Mouse (Mus musculus) T-cell, adult 2 months (primary cell): ENCODE data around the gene Dleu7.

ENCODE experiments used
- DNase-seq: peaks from one replicate; pipeline ENCODE4 v3.0.0; 2022; ENCODE audit warnings: low spot score

Gene Dleu7

DNA sequence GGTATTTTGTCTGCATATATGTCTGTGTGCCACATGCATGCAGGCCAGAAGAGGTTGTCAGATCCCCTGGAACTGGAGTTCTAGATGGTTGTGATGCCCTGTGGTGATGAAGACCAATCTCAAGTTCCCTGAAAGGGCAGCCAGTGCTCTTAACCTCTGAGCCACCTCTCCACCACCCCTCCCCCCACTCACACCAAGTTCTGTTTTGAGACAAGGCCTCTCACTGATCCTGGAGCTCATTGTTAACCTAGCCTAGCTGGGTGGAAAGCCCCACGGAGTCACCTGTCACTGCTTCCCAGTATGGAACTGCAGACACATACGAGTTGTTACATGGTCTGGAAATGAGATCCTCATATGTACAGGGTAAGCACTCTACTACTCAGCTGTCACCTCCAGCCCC is 9.9 kb downstream of the Dleu7 start:
- no peak for DNase-seq

DNA sequence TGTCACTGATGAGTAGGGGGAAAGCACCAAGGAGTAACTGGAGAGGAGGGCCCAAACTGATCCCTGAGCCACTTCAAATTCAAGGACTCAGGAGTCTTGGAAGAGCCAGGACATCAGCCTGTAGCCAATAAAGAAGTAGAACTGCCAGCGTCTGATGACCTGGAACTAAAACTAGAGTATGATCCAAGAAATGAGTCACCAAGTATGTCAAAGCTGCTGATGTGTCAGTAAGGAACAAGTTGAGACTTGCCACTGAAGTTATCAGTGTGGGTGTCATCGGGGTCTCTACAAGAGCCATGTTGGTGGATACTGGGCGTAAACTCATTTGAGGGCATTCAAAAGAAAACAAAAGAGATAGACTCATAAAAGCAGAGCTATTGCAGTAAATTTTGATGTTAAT is 19.2 kb downstream of the Dleu7 start:
- DNase-seq: no peak

DNA sequence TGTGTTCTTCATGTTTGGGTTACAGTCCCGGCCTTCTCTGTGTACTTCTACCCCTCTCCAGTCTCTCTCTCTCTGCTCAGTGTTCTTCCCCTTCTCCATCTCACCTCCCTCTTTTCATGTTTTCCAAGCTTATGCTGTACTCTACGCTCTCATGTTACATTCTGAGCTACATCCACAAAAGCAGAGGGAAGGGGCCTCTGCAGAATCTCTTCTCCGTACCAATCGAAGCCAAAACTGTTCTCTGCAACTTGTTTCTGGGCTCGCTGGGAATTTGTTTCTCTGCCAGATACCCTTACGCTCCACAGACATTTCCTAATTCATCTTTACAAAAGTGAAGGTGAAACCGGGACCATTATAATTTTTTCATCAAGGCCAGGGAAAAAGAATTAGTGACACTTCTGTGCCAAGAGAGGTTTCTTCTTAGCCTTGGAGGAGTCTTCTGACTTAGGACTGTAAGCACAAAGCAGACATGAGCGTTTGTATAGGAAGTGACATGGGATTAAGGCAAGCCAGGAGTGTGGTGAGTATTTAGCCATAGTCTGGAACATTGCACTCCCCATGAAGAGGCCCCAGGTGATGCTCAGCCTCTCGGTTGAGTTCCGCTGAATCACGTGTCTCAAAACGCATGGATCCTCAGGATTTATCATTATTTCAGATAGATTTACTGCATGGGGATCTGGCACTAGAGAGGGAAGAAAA is 22.0 kb downstream of the Dleu7 start:
- DNase-seq: no peak

DNA sequence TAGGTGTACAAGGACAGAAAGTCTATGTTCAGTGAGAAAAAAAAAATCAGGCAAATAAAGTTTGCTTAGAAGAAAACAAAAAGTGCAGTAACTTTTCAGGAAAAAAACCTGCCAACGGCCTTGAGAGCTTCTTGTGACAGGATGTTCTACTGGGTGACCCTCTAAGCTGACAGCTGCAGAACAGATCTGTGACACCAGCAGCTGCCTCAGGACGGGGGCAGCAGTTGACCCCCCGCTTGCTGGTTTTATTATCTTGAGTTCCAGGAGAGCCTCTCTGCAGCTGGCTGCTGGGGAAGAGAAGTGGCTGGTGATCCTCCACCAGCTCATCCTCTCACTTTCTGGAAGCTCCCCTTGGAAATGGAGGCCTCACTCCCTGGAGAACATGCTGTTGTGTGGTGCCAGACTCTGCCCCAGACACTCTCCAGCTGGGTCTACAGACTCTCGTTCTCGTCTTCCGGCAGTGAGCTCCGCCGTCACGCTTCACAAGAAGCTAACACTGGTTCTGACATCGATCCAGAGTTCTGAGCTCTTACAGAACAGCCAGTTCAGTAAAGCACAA is 33.8 kb downstream of the Dleu7 start:
- no peak for DNase-seq

DNA sequence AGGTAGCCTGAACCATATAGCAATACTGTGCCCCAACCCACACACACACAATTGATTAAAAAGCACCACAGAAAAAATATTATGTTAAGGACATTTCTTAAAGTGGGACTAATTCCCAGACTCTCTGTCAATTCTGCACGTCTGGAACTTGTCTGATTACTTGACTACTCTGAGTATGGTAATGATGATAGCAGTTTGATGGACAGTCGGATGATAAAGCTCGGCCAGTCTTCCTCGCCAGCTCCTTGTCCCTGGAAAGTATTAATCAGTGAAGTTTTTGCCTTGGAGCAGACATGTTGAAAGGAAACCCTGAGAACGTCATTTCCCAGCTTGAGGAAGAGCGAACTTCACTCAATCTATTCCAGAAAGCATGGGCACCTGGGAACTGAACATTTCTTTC is 34.7 kb downstream of the Dleu7 start:
- DNase-seq: no peak

DNA sequence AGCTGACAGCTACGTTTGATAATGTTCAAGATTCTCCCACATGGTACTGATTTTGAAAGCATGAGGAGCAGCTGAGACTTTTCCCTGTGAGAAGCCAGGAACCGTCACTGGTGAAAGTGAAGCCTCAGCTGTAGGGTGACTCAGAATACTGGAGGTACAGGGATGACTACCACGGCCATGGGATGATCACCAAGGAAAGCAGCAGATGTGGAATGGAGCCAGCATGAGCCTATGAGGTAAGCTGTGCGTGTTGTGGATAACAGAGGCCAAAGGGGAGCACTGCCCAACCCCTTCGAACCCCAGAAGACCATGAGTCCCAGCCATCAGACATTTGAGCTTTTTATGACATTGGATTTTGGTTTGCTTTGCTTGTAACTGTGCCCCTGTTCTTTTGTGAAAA is 36.8 kb downstream of the Dleu7 start:
- no peak for DNase-seq

DNA sequence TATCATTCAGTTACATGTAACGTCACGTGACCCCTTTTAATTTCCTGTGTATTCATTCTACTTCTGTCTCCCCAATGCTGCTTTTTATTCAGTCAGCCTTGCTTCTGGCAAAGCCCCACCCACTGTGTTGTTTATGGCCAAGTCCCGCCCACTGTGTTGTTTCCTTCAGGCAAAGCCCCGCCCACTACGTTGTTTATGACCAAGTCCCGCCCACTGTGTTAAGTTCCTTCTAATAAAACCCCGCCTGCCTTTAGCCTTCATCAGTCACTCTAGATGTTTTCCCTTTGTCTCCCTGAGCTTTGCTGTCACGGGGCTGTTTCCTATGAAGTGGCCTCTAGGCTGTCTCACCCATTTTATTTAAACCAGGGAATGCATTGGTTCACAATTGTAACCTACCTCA is 38.5 kb downstream of the Dleu7 start:
- no peak for DNase-seq

DNA sequence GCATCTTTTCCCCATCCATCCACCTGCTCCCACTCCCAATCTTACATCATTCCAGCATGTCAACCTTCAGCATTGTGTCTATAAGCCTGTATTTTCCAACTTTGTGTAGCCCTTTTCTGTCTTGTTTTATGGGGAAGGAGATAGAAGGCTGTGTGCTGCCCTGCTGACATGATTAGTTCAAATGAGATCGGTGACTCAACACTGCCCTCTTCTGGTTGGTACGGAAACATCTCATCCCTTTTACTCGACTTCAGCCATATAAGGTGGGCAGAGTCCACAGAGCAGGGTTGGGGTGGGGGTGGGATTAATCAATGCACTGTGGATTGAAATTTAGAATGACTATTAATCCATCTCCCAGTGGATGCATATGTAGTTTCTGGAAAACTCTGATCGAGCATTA is 40.8 kb downstream of the Dleu7 start:
- peak; percentile 46 for DNase-seq

DNA sequence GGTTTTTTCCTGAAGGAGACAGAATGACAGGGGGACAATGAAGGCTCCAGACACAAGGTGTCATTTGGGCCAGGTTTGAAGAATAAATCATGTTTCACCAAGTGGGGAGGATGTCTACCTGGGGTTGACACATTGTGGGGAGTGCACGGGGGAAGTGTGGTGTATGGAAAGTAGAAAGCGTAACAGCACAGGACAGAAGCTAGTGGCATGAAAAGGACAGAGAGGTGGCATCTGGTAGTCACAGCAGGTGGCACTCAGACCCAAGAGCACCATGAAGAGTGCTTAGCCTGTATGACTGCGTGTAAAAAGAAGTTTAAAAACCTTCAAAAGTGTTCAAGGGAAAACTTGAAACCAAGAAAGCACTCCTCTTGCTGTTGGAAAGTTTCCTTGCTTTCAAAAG is 42.8 kb downstream of the Dleu7 start:
- no peak for DNase-seq

DNA sequence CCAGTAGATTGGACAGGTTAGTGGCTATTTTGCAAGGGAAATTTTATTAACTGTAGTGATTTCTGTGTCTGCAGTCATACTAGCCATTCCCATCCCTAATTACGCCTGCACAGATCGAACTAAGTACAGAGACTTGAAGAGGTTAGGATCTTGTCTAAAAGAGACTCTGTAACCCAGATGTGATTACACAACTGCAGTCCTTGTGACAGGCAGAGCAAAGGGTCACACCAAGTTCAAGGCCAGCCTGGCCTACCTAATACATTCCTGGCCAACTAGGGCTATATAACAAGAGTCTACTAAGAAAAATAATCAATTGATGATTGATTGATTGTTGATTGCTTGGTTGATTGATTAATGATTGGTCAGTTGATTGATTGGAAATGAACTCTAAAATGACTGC is 43.6 kb downstream of the Dleu7 start:
- DNase-seq: no peak

DNA sequence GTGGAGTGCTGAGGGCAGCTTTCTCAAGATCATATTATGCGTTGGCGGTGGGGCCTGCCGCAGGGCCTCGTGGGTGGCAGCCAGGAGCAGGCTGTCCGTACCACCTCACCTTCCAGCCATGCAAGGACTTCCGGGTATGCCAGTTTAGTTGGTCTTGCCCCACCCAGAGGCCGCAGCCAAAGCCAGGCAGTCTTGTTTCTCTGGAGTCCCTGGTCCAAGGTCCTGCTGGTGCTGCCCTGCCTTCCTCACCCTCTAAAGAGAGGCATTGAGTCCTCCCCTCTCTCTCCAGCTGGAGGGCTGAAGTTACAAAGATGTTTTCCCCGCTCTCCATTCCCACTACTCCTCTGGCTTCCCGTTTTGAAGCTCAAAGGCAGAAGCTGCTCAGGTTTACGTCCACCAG is 44.1 kb downstream of the Dleu7 start:
- DNase-seq: no peak

DNA sequence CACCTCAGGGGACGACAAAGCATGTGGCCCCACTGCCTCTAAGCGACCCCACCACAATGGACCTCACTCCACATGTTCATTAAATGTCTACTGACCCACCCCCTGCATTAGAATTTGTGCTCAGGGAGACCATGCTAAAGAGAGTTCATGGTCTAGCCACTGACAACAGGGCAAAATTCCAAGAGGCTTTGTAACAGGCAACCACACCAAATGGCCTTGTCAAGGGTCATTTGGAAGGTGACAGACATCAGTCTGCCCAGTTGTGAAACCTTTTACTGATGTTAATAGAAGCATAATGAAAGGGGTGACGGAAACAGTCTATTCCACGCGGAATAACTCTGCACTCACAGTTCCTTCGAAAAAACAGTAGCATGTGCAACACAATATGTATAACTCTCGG is 44.5 kb downstream of the Dleu7 start:
- DNase-seq: no peak

DNA sequence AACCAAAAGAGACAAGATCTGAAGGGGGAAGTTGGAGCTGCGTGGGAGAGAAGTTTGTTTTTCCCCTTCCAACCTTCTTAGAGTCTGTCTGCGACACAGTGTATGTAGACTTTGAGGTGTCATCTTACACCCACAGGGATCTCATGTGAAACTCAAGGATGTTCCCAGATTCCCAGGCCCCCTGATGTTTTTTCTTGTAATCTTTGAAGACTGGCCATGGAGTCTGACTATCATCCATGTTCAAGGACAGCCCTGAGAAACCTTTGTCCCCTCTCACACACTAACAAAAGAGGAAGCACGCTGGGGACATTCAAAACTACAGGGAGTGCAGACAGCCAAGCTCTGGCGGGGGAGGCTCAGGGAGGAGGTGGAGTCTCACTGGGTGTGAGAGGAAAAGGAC is 47.3 kb downstream of the Dleu7 start:
- DNase-seq: no peak

DNA sequence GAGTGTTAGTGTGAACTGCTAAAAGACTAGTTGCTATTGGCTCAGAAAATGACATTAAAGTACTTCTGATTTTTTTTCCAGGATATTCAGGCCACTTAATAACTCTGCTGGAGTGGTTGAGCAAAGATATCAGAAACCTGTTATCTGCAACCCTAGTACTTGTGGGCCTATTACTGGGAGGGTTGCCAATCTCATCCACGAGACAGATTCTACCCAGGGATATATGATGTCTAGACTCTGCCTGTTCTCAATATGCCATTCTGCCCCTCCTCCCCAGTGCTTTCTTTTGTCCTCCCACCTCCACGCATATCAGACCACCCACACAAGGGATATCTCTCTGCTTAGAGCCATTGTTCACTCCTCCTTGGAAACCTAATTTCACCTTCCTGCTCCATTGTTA is 49.3 kb downstream of the Dleu7 start:
- no peak for DNase-seq

DNA sequence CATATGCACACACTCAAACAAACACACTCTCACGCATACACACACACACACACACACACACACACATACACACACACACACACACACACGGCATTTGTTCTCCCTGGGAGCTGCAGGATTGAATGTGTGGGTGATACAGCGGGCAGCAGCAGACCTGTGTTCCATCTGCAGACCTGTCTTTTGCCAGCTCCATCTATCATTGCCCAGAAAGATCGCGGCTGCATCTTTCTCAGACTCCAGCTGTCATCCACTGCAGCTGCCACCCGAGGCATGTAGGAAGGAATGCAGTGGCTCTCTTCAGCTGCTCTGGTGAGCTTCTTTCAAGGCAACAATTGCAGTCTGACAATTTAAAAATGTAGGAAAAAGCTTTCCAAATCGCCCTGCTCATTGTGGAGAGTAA is 56.9 kb downstream of the Dleu7 start:
- no peak for DNase-seq

DNA sequence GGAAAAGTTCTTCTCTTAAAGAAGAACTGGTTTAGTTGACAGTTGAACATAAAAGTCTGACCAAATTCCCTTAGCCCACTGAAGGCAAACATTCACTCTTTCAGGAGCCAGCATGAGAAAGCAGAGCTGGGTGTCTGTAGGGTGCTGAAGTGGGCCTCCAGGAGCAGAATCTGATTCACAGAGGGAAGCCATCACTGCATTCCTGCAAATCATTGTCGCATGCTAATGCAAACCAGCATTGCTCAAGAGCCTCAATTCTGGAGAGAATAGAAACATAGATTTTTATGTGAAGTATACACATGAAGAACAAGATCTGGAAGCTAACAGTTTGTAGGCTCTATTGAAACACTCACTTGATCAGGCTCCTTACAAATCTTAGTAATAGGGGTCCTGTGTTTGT is 57.6 kb downstream of the Dleu7 start:
- DNase-seq: no peak

DNA sequence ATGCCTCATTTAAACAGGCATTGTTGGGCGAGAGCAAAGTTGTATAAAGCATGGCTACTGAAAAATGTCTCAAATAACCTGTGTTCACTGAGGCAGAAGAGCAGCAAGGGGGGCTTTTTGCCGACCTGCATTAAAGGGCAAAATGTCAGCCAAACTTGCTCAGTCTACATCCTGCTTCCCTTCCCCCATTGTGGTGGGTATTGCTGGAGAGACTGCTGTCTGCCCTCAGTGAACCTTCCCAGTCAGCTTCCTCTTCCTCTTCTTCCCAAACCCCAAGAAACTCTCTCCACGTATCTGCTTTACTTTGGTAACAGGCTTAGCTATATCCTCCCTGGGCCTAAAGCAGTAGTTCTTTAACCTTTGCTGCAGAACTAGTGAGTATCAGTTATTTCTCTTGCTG is 61.9 kb downstream of the Dleu7 start:
- DNase-seq: no peak

DNA sequence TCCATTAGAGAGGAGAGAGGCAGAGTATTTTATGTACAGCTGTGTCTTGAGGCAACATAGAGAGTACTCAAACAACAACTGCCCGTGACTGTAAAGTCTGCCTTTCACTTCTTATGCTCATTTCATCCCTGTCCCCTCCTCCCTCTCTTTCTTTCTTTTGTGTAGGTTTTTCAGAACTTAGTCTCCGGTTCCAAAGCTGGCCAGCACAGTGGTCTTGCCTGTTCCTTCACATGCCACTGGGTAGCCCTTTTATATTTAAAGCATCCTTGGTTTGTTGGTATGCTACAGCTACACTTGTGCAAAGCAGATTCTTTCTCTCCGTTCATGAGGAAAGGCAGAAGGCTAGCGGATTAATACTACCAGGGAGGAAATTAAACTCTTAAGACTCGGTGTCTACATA is 65.7 kb downstream of the Dleu7 start:
- no peak for DNase-seq

DNA sequence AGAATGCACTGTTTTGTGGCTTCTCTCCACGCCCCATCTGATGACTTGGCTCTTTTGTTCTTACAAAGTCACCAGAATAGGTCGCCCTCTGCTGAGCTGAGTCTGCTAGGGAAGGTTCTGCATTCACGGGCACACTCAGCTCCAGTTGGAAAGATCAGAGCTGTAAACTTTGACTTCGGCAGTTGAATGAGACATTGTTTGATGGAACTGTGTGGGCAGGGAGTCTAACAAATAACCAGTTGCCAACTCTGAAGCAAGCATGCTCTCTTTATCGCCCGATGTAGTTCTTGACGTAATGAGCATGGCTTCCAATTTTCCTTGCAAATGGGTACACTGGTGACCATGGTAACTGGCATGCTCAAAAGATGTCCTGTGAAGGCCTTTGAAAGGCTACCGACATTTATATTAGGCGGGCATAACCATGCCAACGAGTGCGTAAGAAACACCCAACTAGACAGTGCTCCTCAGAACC is 66.2 kb downstream of the Dleu7 start:
- no peak for DNase-seq
